Mouse (Mus musculus) kidney, adult 2 months (tissue): ENCODE data around the gene Fam136a. TPM values are rescaled to one million over a fixed set of nuclear protein-coding genes. Genes with fewer than 3 reads are reported as not detected.
A peak's percentile ranks its signal among the peaks of the same experiment; 100 is the strongest.

Source experiments
- DNase-seq: peaks from one replicate; pipeline ENCODE4 v3.0.0; 2021
- H3K27ac ChIP-seq: fragments of 200-500 bp; 2 replicates; pipeline ENCODE4 v1.5.1; 2012; ENCODE audit warnings: low read depth, low read length, control low read depth, inconsistent platforms; ENCODE audit not compliant: insufficient read depth
- H3K27me3 ChIP-seq: fragments of 200-500 bp; replicated peaks from 2 replicates; pipeline ENCODE4 v1.6.1; 2012; ENCODE audit warnings: mild to moderate bottlenecking, moderate library complexity, low read length, inconsistent platforms; ENCODE audit not compliant: control insufficient read depth, insufficient read depth
- H3K36me3 ChIP-seq: fragments of 200-500 bp; 2 replicates; pipeline ENCODE4 v1.6.1; 2012; ENCODE audit warnings: mild to moderate bottlenecking, moderate library complexity, low read length, inconsistent platforms; ENCODE audit not compliant: control insufficient read depth, insufficient read depth
- H3K4me1 ChIP-seq: fragments of 200-500 bp; 2 replicates; pipeline ENCODE4 v1.6.1; 2011; ENCODE audit warnings: low read length; ENCODE audit not compliant: control insufficient read depth, insufficient read depth
- H3K4me3 ChIP-seq: fragments of 200-500 bp; 2 replicates; pipeline ENCODE4 v1.5.1; 2011; ENCODE audit warnings: mild to moderate bottlenecking, low read depth, low read length, control low read depth; ENCODE audit not compliant: insufficient read depth
- CTCF ChIP-seq: fragments of 200-500 bp; conservative IDR thresholded peaks from 2 replicates; pipeline ENCODE4 v1.5.1; 2011; ENCODE audit warnings: low read depth, mild to moderate bottlenecking, control low read depth, low read length, moderate library complexity, mixed read lengths; ENCODE audit not compliant: insufficient read depth, insufficient read length
- POLR2A ChIP-seq: fragments of 200-500 bp; IDR thresholded peaks from one replicate; pipeline ENCODE4 v1.6.1; 2011; ENCODE audit warnings: low read depth, low read length, control low read depth
- WGBS: fragments of 180-500 bp; shearing (Covaris S2); methylation state at CpG from one replicate; pipeline ENCODE4 v1.1.7; 2018; 5-methylcytosine and 5-hydroxymethylcytosine counted together
- polyA plus RNA-seq: library from polyadenylated mRNA; depleted of rRNA; stranded (reverse); fragments of >200 nt; gene quantifications from 2 replicates; pipeline ENCODE4 v1.2.3, GENCODE M21; 2012; rRNA removed

Fam136a gene
- polyA plus RNA-seq, 1 experiment: 19.7 TPM

DNA sequence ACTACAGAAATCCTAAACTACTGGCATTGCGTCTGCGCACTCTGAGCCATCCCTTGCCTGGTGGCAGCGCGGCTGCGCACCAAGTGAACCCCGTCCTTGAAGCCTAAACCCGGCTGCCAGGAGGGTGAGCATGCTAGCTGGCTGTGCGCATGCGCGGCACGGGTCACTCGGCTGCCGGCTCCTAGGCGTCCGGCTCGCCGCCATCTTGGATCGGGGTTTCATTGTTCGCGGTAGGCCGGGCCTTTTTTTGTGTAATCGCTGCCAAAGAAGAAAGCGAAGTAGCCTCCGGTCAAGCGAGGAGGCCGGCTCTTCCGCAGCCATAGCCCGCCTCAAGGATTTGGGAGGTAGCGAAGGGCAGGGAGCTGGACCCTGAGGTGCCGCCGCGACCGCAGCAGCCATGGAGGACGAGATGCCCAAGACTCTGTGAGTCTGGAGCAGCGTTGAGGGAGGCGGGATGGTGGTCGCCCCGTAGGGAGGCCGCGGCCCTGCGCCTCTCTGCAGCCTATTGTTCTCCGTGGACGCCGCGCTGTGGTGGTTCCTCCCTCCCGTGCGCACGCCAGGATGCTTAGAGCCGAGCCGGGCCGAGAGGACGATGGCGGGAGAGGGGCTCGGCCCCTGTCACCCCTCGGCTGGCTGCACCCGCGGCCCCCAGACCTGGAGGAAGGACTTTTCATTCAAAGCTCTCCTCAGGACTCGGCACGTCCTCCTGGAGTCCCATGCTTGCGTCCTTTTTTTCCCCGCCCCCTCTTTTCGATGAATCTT is 38.8 kb downstream of the Fam136a start, which contains the start of gene Tia1:
Tia1 (plus strand) TSS at position 120 of the 762 bp plus-strand sequence.
- Histone ChIP-seq H3K4me3 (peak within 1 kb of the TSS; percentile 96), H3K36me3 (no peaks in the 10 kb centered on the region), H3K27me3 (no peaks in the 10 kb centered on the region), H3K4me1 (peaks cover 6% of the 10 kb centered on the region; the same call in 1 of the 2 replicates), H3K27ac (peak within 1 kb of the TSS; percentile 95)
- TF ChIP-seq CTCF (no peak), POLR2A (no peak)
- under 1% methylated on average over 62 of the region's 62 CpGs for WGBS
- DNase-seq: peak; percentile 99

DNA sequence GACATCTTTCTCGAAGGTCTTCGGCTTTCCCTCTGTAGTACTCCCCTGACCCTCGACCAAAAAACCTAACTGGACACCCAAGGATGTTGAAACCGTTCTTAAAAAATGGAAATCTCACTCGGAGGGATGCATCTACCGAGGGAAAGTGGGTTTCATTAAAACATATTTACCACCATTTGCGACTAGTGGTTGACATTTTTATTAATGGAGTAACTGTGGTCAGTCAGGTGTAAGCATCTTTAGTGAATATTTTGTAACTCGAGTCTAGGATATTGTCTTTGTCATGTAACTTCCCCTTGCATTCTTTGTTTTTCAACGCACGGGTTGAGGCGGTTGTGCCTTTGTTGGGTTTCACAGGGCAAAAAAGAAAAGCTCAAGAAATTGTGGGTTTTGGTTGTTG is 39.5 kb downstream of the Fam136a start:
- Histone ChIP-seq H3K36me3 (no peaks in the 10 kb centered on the region), H3K4me1 (peaks cover 6% of the 10 kb centered on the region; the same call in 1 of the 2 replicates), H3K27me3 (no peaks in the 10 kb centered on the region), H3K4me3 (peak overlapping the region; percentile 96), H3K27ac (0 out of 2 replicates have a peak overlapping the region, but pooled peaks have one; percentile 58)
- DNase-seq: peak; percentile 16
- WGBS: 1% methylated on average over 11 of the region's 11 CpGs
- TF ChIP-seq CTCF: no peak
- no peak for TF ChIP-seq POLR2A

- TF ChIP-seq POLR2A (no peak), CTCF (no peak)
- no peak overlapping the region for H3K27ac ChIP-seq
These were observed 40.9 kb downstream of the Fam136a start for GRCm38 (mm10) chr6:86406306-86406705.

DNA sequence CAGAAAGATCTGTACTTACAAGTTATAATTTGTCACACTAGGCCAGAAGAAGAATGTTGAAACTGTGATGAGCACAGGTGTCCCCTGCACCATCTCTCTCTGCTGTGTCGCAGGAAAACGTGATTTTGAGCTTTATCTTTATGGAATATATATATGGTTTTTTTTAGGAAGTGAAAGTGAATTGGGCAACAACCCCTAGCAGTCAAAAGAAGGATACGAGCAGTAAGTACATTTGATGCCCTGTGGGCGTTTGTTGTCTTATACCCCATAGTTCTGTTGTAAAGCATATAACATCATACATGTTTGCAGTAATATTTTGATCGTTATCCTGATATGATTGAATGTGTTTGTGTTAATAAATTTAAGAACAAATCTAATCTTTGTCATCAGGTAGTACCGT is 53.3 kb downstream of the Fam136a start:
- 90% methylated on average over 6 of the region's 6 CpGs for WGBS
- no peak for TF ChIP-seq CTCF
- no peak for TF ChIP-seq POLR2A
- H3K4me3 ChIP-seq: no peak overlapping the region
- H3K27me3 ChIP-seq: no peaks in the 10 kb centered on the region
- DNase-seq: no peak
- H3K36me3 ChIP-seq: peaks cover 11% of the 10 kb centered on the region
- no peaks in the 10 kb centered on the region for H3K4me1 ChIP-seq
- no peak overlapping the region for H3K27ac ChIP-seq

More at GRCm38 (mm10) chr6:86406306-86406705, 40.9 kb downstream of the Fam136a start:
- H3K4me1 ChIP-seq: peaks cover 6% of the 10 kb centered on the region; the same call in 1 of the 2 replicates
- no peak for DNase-seq
- no peaks in the 10 kb centered on the region for H3K36me3 ChIP-seq
- H3K27me3 ChIP-seq: no peaks in the 10 kb centered on the region
- no peak overlapping the region for H3K4me3 ChIP-seq

GRCm38 (mm10) chr6:86419239-86419638 is 53.8 kb downstream of the Fam136a start:
- H3K36me3 ChIP-seq: peaks cover 12% of the 10 kb centered on the region
- DNase-seq: no peak
- TF ChIP-seq POLR2A (no peak), CTCF (no peak)
- H3K27ac ChIP-seq: no peak overlapping the region
- H3K27me3 ChIP-seq: no peaks in the 10 kb centered on the region
- no peaks in the 10 kb centered on the region for H3K4me1 ChIP-seq
- no peak overlapping the region for H3K4me3 ChIP-seq
- 88% methylated on average over 3 of the region's 3 CpGs for WGBS

Other genes starting within 250 kb of the Fam136a start
- 3.2 and 4.0 TPM in 2 replicates for gene Tgfa, start 170.4 kb upstream of the Fam136a start, polyA plus RNA-seq
- gene Snrpg, start 5.7 kb downstream of the Fam136a start, polyA plus RNA-seq: 35.3 and 82.5 TPM in 2 replicates
- 56.4 and 56.8 TPM in 2 replicates for gene Pcyox1, start 31.5 kb downstream of the Fam136a start, polyA plus RNA-seq
- gene Tia1, start 38.6 kb downstream of the Fam136a start, polyA plus RNA-seq: 11.5 TPM in 2 replicates
- gene Gm44790, start 61.0 kb downstream of the Fam136a start, polyA plus RNA-seq: 2.9 and 6.7 TPM in 2 replicates
- gene C87436, start 72.7 kb downstream of the Fam136a start, polyA plus RNA-seq: 15.1 and 15.3 TPM in 2 replicates
- 165 and 166 TPM in 2 replicates for gene Pcbp1, start 160.7 kb downstream of the Fam136a start, polyA plus RNA-seq